Mouse (Mus musculus): ENCODE data around the gene Clec1b.
A peak's percentile ranks its signal among the peaks of the same experiment; 100 is the strongest.

Clec1b gene

DNA sequence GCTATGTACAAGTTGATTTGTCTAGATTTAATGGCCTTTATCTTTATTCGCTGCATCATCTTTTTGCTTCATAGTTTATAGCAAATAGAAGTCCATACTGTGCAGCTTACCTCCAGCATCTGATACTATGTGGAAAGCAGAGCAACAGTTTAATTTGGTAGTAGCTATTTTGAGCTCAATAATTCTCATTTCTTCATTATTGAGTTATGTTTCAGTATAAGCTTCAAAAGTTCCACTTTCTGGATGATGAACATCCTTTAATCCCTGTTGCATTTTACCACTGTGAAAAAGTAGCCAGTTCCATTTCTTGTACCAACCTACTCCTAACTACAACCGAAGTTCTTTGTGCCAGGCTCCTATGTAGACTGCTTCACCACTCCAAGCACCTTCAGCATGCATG is 11.5 kb downstream of the Clec1b start, which contains the start of gene Clec9a:
Clec9a (plus strand) TSS at position 301 of the 400 bp plus-strand sequence.
- DNase-seq (ENCODE audit: low read depth, low spot score) = no peak

DNA sequence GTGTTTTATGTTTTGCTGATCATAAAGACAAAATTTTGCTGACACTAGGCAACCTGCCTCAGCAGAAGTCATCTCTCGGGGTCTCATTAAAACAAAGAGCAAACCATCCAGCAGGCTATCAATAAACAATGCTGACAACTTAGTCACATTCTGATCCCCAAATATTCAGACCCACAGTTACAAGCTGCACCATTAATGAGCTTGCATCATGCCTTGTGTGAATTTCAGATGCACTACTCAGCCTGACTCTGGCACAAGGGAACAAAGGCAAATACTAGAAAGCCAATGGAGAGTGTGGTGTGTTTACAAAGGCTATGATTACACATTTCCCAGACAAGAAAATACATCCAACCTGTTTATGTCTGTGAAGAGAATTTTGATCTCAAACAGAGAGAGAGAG is 17.1 kb downstream of the Clec1b start:
- DNase-seq (ENCODE audit: low read depth, low spot score) = no peak

DNA sequence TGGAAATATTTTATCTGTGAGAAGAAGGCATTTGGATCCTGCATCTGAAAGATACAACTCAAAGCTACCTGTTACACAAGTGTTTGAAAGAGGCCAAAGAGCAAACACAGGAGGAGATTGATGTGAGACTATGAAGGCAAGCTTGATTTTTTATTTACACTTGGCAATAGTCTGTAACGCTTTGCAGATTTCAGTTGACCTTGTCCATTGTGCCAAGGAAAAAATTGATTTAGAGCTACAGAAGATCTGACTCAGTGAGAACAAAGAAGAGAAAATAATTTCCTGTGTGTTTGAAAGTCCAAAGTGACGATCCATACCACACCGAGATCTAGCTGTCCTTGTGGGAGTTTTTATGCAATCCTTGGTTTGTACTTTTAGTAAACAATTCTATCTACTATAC is 25.2 kb downstream of the Clec1b start:
- DNase-seq (ENCODE audit: low read depth, low spot score) = no peak

DNA sequence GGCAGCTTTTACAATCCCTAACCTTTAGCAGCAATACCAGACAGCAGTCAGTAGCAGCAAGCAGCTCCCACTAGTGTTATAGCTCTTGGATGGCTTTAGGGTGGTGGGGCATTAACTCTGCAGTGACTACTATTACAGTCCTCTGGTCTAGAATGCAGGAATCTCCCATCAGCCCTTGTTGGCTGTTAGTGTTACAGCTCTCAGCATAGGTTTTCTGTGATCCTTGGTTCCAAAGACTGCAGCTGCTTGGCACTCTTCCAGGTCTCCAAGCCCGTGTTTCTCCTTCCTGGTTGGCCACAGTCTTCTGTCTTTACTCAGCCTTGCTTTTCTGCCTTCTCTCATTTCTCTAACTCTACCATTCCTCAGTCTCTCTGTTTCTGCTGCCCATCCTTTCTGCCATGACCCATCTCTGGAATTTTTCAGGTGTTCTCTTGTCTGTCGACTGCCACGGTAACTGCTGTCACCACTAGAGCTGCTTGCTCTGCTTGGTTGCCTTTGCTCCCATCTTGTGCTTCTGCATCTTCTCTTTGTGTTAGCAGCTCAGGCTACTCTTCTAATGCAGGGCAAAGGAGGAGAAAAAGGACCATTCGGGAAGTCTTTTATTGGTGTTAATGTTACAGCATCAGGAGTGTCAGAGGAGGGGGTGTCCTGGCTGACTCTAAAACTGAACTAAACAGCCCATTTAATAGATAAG is 26.1 kb downstream of the Clec1b start:
- DNase-seq (ENCODE audit: low read depth, low spot score) = peak; percentile 1

DNA sequence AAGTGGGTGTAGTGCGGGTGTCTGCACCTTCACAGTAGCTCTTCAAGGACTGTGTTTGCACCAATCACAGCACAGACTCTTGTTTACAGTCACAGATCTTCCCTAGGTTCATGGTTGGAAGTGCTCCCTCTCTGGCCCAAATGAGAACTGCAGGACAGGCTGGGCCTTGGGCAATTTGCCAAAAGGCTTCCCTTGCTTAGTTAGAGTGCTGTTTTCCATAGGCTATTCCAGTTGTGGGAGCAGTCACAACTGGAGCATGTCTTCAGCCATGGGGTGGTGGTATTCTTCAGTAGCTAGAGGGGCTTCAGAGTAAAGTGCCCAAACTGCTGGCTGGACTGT is 26.6 kb downstream of the Clec1b start:
- DNase-seq (ENCODE audit: low read depth, low spot score) = peak; percentile 81

DNA sequence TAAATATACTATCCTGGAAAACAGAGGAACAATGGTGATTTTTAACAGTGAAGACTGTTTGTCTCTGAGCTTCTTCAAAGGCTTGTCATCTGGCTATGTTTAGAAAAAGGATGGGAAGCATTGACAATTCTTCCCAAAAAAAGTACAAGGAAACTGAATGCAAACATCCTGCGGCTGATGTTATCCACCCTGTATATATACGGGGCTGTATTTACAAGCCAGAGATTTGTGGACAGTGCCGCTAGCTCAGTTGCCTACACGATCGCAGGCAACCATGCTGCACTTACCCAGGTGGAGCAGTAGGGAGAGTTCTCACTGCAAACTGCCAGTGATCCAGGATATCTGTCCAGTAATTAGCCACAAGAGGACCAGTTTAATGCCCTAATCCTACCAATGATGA is 28.1 kb downstream of the Clec1b start:
- no peak for DNase-seq (ENCODE audit: low read depth, low spot score)

DNA sequence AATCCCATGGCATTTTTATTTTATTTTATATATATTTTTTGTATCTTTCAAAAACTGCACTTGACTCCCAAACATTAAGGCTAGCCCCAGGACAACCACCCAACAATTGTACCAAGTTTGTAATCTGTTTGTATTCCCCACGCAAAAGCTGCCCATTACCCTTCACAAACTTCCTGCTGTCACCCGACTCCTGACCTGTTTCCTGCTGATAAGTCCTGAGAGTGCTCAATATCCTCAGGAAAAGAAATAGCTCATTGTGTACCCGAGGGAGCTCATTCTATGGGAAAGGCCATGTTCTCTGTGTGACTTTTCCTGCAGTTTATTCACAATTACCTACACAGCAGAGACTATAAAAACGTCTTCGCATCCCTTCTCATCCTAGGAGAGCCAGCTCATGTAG is 28.7 kb downstream of the Clec1b start:
- DNase-seq (ENCODE audit: low read depth, low spot score) = no peak

DNA sequence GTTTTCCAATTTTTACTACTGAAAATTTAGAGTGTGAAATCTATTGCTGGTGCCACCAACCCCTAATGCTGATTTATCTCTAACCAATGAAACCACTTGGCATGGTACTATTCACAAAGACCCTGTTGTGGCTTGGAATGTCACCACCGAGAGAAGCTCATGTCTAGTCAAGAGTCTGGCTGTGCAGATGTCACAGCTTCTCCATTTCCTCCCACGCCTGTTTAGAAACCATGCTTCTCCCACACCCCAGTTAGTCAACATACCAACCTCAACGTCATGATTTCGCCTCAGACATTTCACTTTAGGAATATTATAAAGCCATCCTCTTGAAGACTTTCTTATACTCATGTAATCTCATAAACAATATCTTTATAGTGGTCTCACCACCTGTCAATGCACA is 30.2 kb downstream of the Clec1b start:
- no peak for DNase-seq (ENCODE audit: low read depth, low spot score)

DNA sequence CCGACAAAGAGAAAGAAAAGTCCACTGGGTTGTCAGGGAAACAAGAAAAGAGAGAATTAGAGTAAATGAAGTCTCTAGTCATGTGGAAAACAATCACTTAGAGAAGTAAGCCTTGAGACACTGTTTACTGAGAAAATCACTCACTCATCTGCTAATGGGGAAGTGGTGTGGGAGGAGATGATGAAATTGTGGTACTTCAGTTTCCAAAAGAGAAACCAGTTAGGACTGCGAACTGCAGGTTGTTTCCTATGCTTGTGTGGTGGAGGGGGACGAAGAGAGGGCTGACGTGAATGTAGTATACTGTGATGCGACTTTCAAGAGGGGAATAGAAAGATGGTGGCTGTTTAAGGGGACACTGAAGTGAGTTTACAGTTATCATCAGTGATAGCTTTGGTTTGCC is 37.1 kb downstream of the Clec1b start:
- DNase-seq (ENCODE audit: low read depth, low spot score) = no peak

DNA sequence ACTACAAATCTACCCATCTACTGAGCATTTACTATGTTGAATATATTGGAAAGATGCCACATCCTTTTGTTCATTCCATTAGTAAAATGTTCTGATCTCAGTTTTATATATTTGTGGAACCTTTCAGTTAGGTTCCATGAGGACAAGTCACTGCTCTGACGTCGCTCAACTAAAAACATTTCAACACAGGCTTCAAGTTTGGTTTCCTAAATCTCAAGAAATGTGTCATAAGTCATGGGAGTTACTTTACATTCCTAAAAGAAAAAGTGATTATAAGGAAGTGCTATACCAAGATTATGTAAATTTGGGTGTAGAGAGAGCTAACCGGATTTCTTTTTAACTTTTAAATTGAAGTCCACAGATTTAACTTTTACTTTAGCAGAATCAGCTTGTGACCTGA is 38.9 kb downstream of the Clec1b start:
- no peak for DNase-seq (ENCODE audit: low read depth, low spot score)

DNA sequence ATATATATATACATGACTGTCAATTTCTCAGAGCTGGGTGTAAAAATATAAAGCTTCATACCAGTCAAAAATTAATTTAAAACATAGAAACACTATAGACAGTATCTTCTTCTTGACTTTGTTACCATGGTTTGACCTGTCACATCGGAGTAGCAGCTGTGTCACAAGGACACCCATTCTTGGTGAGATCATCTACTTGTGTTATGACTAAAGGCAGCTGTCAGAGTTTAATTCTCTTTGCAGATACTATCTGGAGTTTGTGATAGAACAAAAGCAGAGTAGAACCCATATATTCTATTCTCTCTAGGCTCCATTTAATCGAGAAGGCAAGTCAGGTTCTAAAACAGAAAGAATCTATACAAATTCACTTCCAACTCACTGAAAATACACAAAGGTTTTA is 40.9 kb downstream of the Clec1b start:
- no peak for DNase-seq (ENCODE audit: low read depth, low spot score)

DNA sequence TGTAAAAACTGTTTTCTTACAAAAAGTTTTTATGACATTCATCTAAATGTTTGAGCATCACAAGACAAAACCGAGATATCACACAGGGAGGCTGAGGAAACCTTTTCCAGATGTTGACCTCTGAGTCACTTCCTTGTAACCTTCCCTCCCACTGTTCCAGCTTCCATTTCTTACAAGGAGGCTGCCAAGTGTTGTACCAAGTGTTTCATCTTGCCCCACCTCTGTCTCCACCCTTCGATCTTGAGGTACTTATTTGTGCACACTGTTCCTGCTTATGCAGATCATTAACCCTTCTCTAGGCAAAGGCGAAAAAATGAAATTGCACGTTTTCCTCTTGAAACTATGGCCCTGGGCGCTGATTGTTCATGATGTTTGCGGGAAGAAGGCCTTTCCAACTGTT is 52.6 kb downstream of the Clec1b start:
- DNase-seq (ENCODE audit: low read depth, low spot score) = no peak

DNA sequence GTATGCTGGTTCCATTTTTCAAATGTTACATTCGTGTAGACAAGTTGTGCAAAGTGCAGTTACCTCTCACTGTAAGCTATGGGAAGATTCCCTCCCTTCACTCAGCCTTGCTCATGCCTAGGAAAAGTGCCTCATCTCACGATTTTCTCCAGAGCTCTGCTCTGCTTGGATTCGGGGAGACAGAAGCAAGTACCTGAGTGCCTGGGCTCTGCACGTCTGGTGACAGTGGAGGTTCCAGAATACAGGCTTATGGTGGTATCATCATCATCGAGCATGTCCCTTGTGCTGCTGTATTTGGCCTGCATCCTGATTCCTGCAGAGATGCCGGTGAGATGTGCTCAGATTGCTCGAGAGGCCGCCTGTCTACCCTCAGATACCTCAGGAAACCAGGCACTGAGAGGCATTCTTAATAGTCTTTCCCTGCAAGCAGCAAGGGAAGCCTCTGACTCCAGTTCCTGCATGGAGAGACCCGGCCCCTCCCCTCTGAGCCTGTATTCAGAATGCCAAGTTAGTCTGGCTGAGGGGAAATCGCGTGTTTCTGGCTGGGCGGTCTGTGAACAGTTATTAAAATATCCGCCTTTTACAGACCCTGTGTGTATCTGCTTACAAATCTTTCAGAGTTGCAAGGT is 54.4 kb downstream of the Clec1b start, which contains the start of gene Clec1a:
Clec1a (minus strand) TSS at position 590 of the 629 bp plus-strand sequence.
- DNase-seq (ENCODE audit: low read depth, low spot score) = peak; percentile 7

Data from ZHBTc4 (cell line).